Mouse (Mus musculus) kidney, postnatal 0 days (tissue): ENCODE results near the gene Pla2g3. TPM values are rescaled to one million over a fixed set of nuclear protein-coding genes. Genes with fewer than 3 reads are reported as not detected.
A peak's percentile ranks its signal among the peaks of the same experiment; 100 is the strongest.

ENCODE experiments used
- ATAC-seq: fragments of 200-750 bp; cut with Nextera tagmentation; replicated peaks from 2 replicates; pipeline ENCODE4 v1.8.0; 2017; ENCODE audit warnings: low read depth, moderate number of reproducible peaks, moderate TSS enrichment, moderate library complexity; ENCODE audit not compliant: low FRiP score
- DNase-seq: peaks from one replicate; pipeline ENCODE4 v3.0.0-alpha.2; 2016; ENCODE audit warnings: low spot score
- H3K27ac ChIP-seq: fragments of 300-500 bp; sonication (generic); 2 replicates; pipeline ENCODE4 v1.5.1; 2014; ENCODE audit warnings: mild to moderate bottlenecking
- H3K27me3 ChIP-seq: fragments of 300-500 bp; sonication (generic); 2 replicates; pipeline ENCODE4 v1.6.1; 2014; ENCODE audit warnings: low read length, mixed read lengths; ENCODE audit not compliant: insufficient read depth
- H3K36me3 ChIP-seq: fragments of 300-500 bp; sonication (generic); 2 replicates; pipeline ENCODE4 v1.6.1; 2014; ENCODE audit warnings: low read length, mixed read lengths; ENCODE audit not compliant: insufficient read depth
- H3K4me1 ChIP-seq: fragments of 300-500 bp; sonication (generic); replicated peaks from 2 replicates; pipeline ENCODE4 v1.6.1; 2014; ENCODE audit warnings: antibody characterized with exemption, low read length, mixed read lengths; ENCODE audit not compliant: insufficient read depth
- H3K4me2 ChIP-seq: fragments of 300-500 bp; sonication (generic); 2 replicates; pipeline ENCODE4 v1.6.1; 2014; ENCODE audit warnings: mild to moderate bottlenecking, low read length, moderate library complexity, mixed read lengths
- H3K4me3 ChIP-seq: fragments of 300-500 bp; sonication (generic); replicated peaks from 2 replicates; pipeline ENCODE4 v1.5.1; 2014; ENCODE audit warnings: low read depth, low read length
- H3K9ac ChIP-seq: fragments of 300-500 bp; sonication (generic); 2 replicates; pipeline ENCODE4 v1.6.1; 2014; ENCODE audit warnings: low read depth, low read length
- H3K9me3 ChIP-seq: fragments of 300-500 bp; sonication (generic); replicated peaks from 2 replicates; pipeline ENCODE4 v1.6.1; 2016; ENCODE audit warnings: low read length, inconsistent platforms, mixed read lengths
- CTCF ChIP-seq: IDR thresholded peaks from 2 replicates; pipeline ENCODE4 v1.5.1; 2016; ENCODE audit warnings: antibody characterized with exemption, low read depth, mild to moderate bottlenecking, moderate library complexity
- WGBS: fragments of 180-500 bp; shearing (Covaris S2); extraction: QIAGEN DNeasy Blood & Tissue Kit; methylation state at CpG from one replicate; pipeline ENCODE4 v1.1.7; 2014; 5-methylcytosine and 5-hydroxymethylcytosine counted together
- polyA plus RNA-seq: library from polyadenylated mRNA; unstranded; fragments of >200 nt; fragmentation: Nextera tagmentation; extraction: Ambion mirVana; gene quantifications from 2 replicates; pipeline ENCODE4 v1.2.1, GENCODE M21; 2015

Gene Pla2g3
- polyA plus RNA-seq, 1 experiment from 2014 or later = 0.25 TPM

GRCm38 (mm10) chr11:3452167-3452639 lies 35.9 kb upstream of the Pla2g3 start, which contains the start of gene Rnf185:
Gene Rnf185, minus strand, starts transcription at chr11:3452363.
- Histone ChIP-seq H3K36me3 (no peaks in the 10 kb centered on the region), H3K27ac (peak within 1 kb of the TSS; percentile 97), H3K4me2 (peak within 1 kb of the TSS; percentile 78), H3K4me3 (peak within 1 kb of the TSS; percentile 94), H3K9me3 (no peaks in the 10 kb centered on the region), H3K27me3 (no peaks in the 10 kb centered on the region), H3K9ac (peak within 1 kb of the TSS; percentile 90), H3K4me1 (peaks cover 9% of the 10 kb centered on the region; the same call in 1 of the 2 replicates)
- no peak; the same call in 1 of the 2 replicates for TF ChIP-seq CTCF
- DNase-seq (peak; percentile 99), ATAC-seq (peak; percentile 96)
- under 1% methylated on average over 45 of the region's 45 CpGs for WGBS

DNA sequence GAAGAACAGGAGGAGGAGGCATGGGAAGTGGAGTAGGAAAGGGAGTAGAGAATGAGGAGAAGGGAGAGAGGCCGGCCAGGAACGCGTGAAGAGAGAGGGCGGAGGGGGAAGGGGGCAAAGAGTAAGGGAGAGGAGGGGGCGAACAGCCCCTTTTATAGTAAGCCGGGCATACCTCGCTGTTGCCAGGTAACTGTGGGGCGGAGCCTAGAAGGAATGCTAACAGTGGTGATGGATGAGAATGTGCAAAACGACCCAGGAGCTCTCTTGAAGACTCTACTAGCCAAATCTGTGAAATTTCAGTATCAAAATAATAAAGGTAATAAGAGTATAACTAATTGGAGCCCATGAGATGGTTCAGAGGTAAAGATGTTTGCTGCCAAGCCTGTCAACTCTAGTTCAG lies 35.3 kb upstream of the Pla2g3 start:
- peak overlapping the region; percentile 91 for H3K27ac ChIP-seq
- H3K9me3 ChIP-seq = no peaks in the 10 kb centered on the region
- peak; percentile 54 for DNase-seq
- no peaks in the 10 kb centered on the region for H3K36me3 ChIP-seq
- no peak for TF ChIP-seq CTCF
- 0% methylated on average over 9 of the region's 9 CpGs for WGBS
- H3K27me3 ChIP-seq = no peaks in the 10 kb centered on the region
- peak overlapping the region; percentile 90 for H3K9ac ChIP-seq
- ATAC-seq = peak; percentile 53
- peaks cover 9% of the 10 kb centered on the region; the same call in 1 of the 2 replicates for H3K4me1 ChIP-seq
- H3K4me2 ChIP-seq = peak overlapping the region; percentile 78
- H3K4me3 ChIP-seq = peak overlapping the region; percentile 94

DNA sequence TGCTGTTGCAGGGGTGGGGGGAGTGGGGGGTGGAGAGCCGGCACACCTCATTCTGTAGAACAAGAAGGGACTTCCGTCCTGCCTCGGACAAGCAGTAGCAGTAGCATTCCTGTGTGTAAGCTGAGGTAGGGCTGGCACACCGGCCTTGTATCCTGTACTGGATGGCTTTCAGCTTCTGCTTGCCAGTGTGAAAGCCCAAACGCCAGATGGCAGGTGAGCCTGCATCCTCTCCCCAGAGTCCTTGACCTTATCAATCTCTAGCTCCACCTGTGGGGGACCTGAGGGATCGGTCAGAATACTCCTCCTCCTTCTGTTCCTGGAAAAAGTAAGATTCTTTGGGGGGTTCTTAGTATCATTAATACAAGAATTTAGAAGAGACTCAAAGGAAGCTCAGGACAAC lies 34.6 kb upstream of the Pla2g3 start:
- Histone ChIP-seq H3K4me2 (peak overlapping the region; percentile 78), H3K9me3 (no peaks in the 10 kb centered on the region), H3K4me1 (peaks cover 9% of the 10 kb centered on the region; the same call in 1 of the 2 replicates), H3K27ac (no peak overlapping the region), H3K36me3 (no peaks in the 10 kb centered on the region), H3K4me3 (0 out of 2 replicates have a peak overlapping the region, but pooled peaks have one; percentile 94), H3K9ac (no peak overlapping the region), H3K27me3 (no peaks in the 10 kb centered on the region)
- no peak for DNase-seq
- no peak for ATAC-seq
- WGBS = 65% methylated on average over 6 of the region's 6 CpGs
- peak; percentile 46; the same call in 1 of the 2 replicates for TF ChIP-seq CTCF

GRCm38 (mm10) chr11:3454506-3454905 lies 33.6 kb upstream of the Pla2g3 start:
- DNase-seq = no peak
- no peak overlapping the region for H3K27ac ChIP-seq
- no peak overlapping the region for H3K4me3 ChIP-seq
- no peak for TF ChIP-seq CTCF
- no peaks in the 10 kb centered on the region for H3K36me3 ChIP-seq
- 95% methylated on average over 3 of the region's 3 CpGs for WGBS
- ATAC-seq = no peak
- peaks cover 9% of the 10 kb centered on the region; the same call in 1 of the 2 replicates for H3K4me1 ChIP-seq
- H3K4me2 ChIP-seq = no peak overlapping the region
- H3K9ac ChIP-seq = no peak overlapping the region
- no peaks in the 10 kb centered on the region for H3K27me3 ChIP-seq
- no peaks in the 10 kb centered on the region for H3K9me3 ChIP-seq

DNA sequence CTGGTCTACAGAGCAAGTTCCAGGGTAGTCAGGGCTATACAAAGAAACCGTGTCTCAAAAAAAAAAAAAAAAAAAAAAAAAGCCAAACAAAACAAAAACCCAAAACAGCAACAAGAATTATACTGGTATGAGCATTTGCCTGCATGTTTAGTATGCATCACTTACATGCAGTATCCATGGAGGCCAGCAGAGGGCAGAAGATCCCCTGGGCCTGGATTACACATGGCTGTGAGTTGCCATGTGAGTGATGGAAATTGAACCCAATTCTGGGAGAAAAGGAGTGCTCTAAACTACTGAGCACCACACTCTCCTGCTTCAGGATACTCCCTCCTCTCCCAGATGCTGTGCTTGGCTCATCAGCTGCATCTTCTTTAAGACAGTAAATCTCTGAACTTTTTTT lies 31.7 kb upstream of the Pla2g3 start:
- H3K4me3 ChIP-seq = no peak overlapping the region
- TF ChIP-seq CTCF = peak; percentile 87
- DNase-seq = peak; percentile 60
- H3K4me2 ChIP-seq = no peak overlapping the region
- ATAC-seq = no peak
- H3K36me3 ChIP-seq = no peaks in the 10 kb centered on the region
- WGBS = 25% methylated on average over 1 of the region's 1 CpGs
- H3K9me3 ChIP-seq = no peaks in the 10 kb centered on the region
- H3K27me3 ChIP-seq = no peaks in the 10 kb centered on the region
- H3K27ac ChIP-seq = no peak overlapping the region
- peaks cover 4% of the 10 kb centered on the region; the same call in 1 of the 2 replicates for H3K4me1 ChIP-seq
- no peak overlapping the region for H3K9ac ChIP-seq

DNA sequence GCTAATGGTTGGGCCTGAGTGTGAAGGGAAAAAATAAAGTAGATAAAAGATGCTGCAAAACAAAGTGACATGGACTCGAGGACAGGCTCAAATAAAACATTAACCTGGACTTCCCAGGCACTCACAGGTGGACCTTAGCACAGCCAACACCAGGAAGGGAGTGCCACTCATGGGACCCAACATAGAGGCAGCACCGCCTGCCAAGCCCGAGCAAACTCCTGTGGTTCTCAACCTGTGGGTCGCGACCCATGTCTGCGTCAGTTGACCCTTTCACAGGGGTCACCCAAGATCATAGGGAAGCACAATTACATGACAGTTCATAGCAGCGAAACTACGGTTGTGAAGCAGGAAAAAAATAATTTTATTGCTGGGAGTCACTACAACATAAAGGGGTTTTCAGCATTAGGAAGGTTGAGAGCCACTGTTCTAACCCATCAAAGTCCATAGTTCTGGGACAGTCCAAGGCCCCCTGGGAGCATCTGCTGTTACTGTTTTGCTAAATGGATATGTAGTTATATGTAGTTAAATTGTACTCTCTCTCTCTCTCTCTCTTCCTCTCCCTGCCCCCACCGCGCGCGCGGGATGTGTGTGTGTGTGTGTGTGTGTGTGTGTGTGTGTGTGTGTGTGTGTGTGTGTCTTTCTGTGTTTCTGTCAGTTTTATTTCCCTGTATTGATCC lies 29.5 kb upstream of the Pla2g3 start:
- no peak for DNase-seq

More for the DNA sequence above, 29.5 kb upstream of the Pla2g3 start:
- no peaks in the 10 kb centered on the region for H3K9me3 ChIP-seq
- no peak overlapping the region for H3K4me2 ChIP-seq
- peaks cover under 1% of the 10 kb centered on the region; the same call in 1 of the 2 replicates for H3K4me1 ChIP-seq
- 73% methylated on average over 13 of the region's 13 CpGs for WGBS
- H3K4me3 ChIP-seq = no peak overlapping the region
- no peaks in the 10 kb centered on the region for H3K36me3 ChIP-seq
- no peak overlapping the region for H3K9ac ChIP-seq
- H3K27ac ChIP-seq = peak overlapping the region; percentile 47; the same call in 1 of the 2 replicates
- ATAC-seq = peak; percentile 87
- no peak for TF ChIP-seq CTCF
- H3K27me3 ChIP-seq = no peaks in the 10 kb centered on the region
